Mouse (Mus musculus) E14TG2a.4 (cell line): Measurements from ENCODE around the gene Tmem191c.

Experiments used
- CTCF ChIP-seq: conservative IDR thresholded peaks from 2 replicates; pipeline ENCODE4 v1.5.1; 2014; ENCODE audit warnings: low read length
- NANOG ChIP-seq: IDR thresholded peaks from 2 replicates; pipeline ENCODE4 v1.6.1; 2014; ENCODE audit warnings: borderline replicate concordance, low read length, mixed read lengths
- POU5F1 ChIP-seq: IDR thresholded peaks from 2 replicates; pipeline ENCODE4 v1.6.1; 2014; ENCODE audit warnings: low read length, borderline replicate concordance

DNA sequence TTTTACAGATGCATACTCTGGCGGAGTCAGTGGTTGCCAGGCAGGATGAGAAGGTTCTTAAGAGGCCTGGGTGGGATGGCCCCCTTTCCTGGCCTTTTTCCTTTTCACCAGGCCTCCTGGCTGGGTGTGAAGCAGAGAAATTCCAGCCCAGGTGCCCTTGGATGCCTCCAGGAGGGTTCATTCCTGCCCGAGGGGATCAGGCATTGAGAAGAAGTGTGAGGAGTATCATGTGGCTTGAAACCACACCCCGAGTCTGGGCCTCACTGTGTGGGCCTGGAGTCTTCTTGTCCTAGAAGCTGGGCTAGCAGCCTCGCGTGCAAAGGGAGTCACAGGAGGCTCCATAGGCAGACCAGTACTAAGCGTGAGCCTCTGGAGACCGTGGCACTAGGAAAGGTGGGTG is 23.0 kb upstream of the Tmem191c start:
- no peak for TF ChIP-seq CTCF
- TF ChIP-seq POU5F1 = no peak
- no peak for TF ChIP-seq NANOG
